Mouse (Mus musculus): ENCODE results near the gene Nufip2.
A peak's percentile ranks its signal among the peaks of the same experiment; 100 is the strongest.
"Not testable (repeated sequence)": the region's sequence is repeated elsewhere in the genome, so short reads cannot be mapped to it uniquely, and the experiment has no call there.

Nufip2 gene

GRCm38 (mm10) chr11:77713736-77714135, 27.8 kb downstream of the Nufip2 start:
- DNase-seq: no peak

GRCm38 (mm10) chr11:77719055-77719454, 33.1 kb downstream of the Nufip2 start:
- no peak for DNase-seq

- DNase-seq: no peak
Measured at GRCm38 (mm10) chr11:77721389-77721788, 35.4 kb downstream of the Nufip2 start.

- no peak for DNase-seq
Measured at GRCm38 (mm10) chr11:77724766-77725165, 38.8 kb downstream of the Nufip2 start.

- no peak for DNase-seq
Measured at GRCm38 (mm10) chr11:77725183-77725582, 39.2 kb downstream of the Nufip2 start, which contains the start of gene Cryba1. Gene Cryba1 (minus strand): TSS chr11:77725283.

GRCm38 (mm10) chr11:77728587-77728986, 42.6 kb downstream of the Nufip2 start:
- DNase-seq: no peak

- peak; percentile 75 for DNase-seq
Measured at GRCm38 (mm10) chr11:77737289-77737688, 51.3 kb downstream of the Nufip2 start.

- DNase-seq: no peak
Measured at GRCm38 (mm10) chr11:77738555-77738954, 52.6 kb downstream of the Nufip2 start.

GRCm38 (mm10) chr11:77743966-77744365, 58.0 kb downstream of the Nufip2 start:
- DNase-seq: peak; percentile 39

- no peak for DNase-seq
Measured at GRCm38 (mm10) chr11:77746652-77747051, 60.7 kb downstream of the Nufip2 start.

GRCm38 (mm10) chr11:77747103-77747502, 61.1 kb downstream of the Nufip2 start:
- DNase-seq: not testable (repeated sequence)

GRCm38 (mm10) chr11:77748996-77749395, 63.0 kb downstream of the Nufip2 start:
- no peak for DNase-seq

GRCm38 (mm10) chr11:77752525-77752924, 66.6 kb downstream of the Nufip2 start:
- no peak for DNase-seq

- no peak for DNase-seq
Measured at GRCm38 (mm10) chr11:77753469-77753868, 67.5 kb downstream of the Nufip2 start.

- no peak for DNase-seq
Measured at GRCm38 (mm10) chr11:77760031-77760430, 74.1 kb downstream of the Nufip2 start.

- peak; percentile 80 for DNase-seq
Measured at GRCm38 (mm10) chr11:77762783-77763672, 77.1 kb downstream of the Nufip2 start, which contains the start of gene Myo18a. Gene Myo18a (plus strand): TSS chr11:77763246.

- DNase-seq: peak; percentile 73
Measured at GRCm38 (mm10) chr11:77763673-77764340, 77.9 kb downstream of the Nufip2 start.

GRCm38 (mm10) chr11:77764694-77765458, 78.9 kb downstream of the Nufip2 start:
- no peak for DNase-seq

GRCm38 (mm10) chr11:77765459-77765777, 79.5 kb downstream of the Nufip2 start:
- no peak for DNase-seq

- no peak for DNase-seq
Measured at GRCm38 (mm10) chr11:77766351-77767001, 80.5 kb downstream of the Nufip2 start.

GRCm38 (mm10) chr11:77769496-77769895, 83.5 kb downstream of the Nufip2 start:
- no peak for DNase-seq

- no peak for DNase-seq
Measured at GRCm38 (mm10) chr11:77770346-77770745, 84.4 kb downstream of the Nufip2 start.

All from cerebellum, adult 11-12 months (tissue).